Mouse (Mus musculus): Measurements from ENCODE around the gene Xpr1.
A peak's percentile ranks its signal among the peaks of the same experiment; 100 is the strongest.

Gene Xpr1

GRCm38 (mm10) chr1:155416701-155417677, at the start of gene Xpr1:
Gene Xpr1, minus strand, starts transcription at chr1:155417415.
- DNase-seq, result peak; percentile 97

- DNase-seq, result no peak
Observed at GRCm38 (mm10) chr1:155463442-155463841, 46.2 kb upstream of the Xpr1 start.

DNA sequence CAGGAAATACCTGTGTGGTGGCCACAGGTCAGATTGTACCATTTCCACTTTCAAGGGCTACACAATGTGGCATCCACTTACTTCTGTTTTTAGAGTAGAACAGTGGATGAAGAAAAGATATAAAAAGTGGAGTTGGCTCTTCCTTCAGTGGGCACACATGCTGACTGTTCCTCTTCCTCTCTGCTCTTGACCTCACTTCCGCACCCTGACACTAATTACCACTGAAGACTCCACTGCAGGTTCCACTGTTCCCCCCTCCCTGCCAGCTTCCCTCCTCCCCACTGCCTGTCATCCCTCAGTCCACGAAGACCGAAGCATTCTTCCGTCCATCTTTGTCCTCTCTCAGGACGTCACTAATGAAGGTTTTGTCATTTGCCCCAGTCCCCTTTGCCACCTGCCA, 45.4 kb upstream of the Xpr1 start:
- no peak for DNase-seq

DNA sequence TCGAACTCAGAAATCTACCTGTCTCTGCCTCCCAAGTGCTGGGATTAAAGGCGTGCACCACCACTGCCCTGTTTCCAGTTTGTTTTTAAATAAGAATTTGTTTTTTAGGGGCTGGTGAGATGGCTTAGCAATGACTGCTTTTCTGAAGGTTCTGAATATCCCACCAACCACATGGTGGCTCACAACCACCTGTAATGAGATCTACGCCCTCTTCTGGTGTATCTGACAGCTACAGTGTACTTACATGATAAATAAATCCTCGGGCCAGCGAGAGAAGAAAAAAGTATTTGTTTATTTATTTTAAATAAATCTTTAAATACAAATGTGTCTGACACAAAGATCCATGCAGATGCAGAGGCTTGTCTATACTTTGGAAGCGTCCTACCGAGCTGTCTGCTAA, 40.3 kb upstream of the Xpr1 start:
- DNase-seq, result no peak

DNA sequence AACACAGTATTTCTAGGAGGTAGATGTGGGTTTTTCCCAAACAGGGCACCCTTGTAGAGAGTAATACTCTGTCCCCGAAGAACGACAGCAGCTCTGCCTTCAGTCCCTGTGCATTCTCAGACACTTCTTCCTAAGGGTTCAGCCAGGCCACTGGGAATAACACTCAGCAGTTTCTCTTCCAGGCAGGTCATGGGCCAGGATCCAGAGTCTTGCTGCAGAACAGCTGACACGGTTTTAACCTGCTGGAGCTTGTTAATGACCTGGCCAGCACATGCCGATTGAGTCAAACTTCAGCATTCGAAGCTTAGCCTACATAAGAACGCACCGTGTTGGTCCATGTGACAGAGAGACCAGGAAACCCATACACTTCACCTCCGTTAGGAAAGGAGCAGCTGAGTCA, 36.0 kb upstream of the Xpr1 start:
- peak; percentile 30 for DNase-seq

DNA sequence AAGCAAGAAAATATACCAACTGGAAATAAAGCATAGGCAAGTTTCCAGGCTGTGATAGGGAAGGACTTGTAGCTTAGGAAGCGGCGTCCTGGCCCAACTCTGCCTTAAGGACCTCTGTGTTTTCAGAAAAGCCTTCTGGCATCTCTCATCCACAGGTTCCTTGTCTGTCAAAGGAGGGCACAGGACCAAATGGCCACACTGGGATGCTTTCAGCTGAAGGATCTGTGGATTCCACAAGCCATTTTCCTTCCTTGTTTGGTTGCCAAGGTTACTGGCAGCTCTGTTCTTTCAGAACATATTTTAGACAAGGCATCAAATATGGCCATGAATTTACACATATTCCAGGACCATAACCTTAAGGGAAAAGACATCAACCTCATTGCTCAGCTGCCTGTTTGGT, 31.7 kb upstream of the Xpr1 start:
- DNase-seq, result peak; percentile 28

GRCm38 (mm10) chr1:155447277-155447676, 30.1 kb upstream of the Xpr1 start:
- no peak for DNase-seq

DNA sequence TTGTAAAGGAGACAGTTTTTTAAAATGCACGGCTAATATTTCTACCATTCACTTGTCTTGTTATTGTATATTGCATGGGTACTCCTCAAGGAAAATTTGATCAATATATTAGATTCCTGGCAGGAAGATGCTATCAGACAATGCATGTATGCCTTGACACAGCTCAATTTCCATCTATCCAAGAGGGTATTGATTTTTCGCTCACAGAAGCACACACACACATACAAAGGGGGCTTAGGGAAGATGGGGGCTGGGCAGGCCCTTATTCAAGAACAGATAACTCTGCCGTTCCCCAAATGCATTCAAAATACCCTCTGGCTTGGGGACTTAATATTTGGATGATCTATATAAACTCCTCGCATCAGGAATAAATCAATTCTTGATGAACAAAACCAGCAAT, 25.9 kb upstream of the Xpr1 start:
- no peak for DNase-seq

DNA sequence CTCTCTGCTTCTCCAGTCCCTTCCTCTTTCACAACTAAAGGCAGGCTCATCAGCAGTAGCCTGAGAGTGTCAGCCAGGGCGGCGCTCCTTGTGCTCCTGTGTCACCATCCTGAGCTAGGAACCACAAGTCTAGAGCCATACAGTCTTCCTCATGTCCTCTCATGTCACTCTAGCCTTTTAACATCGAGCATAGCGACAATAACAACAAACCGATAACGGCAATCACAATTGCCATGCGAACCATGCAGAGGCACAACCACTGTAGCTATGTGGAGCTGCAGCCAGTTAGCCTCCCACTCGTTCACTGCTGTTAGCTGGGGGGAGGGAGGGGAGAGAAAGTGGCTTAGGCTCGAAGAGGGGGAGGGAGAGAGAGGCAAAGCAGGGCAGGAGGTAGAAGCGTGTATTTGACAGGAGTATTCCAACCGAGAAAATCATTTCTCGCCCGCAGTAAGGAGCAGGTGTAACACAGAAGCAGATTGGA, 25.3 kb upstream of the Xpr1 start:
- no peak for DNase-seq

- no peak for DNase-seq
Observed at GRCm38 (mm10) chr1:155439551-155439950, 22.3 kb upstream of the Xpr1 start.

DNA sequence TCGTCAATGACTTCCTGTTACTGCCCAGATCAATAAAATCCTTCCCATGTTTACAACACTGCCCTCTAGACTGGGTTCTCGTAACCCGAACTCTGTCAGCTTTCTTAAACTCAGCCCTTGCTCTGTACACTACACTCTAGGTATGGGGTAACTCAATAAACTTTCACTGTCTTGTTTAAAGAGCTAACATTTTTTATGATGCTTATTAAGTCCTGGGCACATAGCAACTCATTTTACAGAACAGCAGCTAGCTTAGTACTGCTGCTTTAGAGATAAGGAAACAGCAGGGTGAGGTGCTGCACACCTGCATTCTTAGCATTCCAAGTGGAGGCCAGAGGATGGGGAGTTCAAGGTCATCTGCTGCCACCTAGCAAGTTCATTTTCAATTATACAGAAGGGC, 21.3 kb upstream of the Xpr1 start:
- no peak for DNase-seq

GRCm38 (mm10) chr1:155429304-155429703, 12.1 kb upstream of the Xpr1 start:
- no peak for DNase-seq

GRCm38 (mm10) chr1:155427126-155427865, 10.1 kb upstream of the Xpr1 start:
- no peak for DNase-seq

DNA sequence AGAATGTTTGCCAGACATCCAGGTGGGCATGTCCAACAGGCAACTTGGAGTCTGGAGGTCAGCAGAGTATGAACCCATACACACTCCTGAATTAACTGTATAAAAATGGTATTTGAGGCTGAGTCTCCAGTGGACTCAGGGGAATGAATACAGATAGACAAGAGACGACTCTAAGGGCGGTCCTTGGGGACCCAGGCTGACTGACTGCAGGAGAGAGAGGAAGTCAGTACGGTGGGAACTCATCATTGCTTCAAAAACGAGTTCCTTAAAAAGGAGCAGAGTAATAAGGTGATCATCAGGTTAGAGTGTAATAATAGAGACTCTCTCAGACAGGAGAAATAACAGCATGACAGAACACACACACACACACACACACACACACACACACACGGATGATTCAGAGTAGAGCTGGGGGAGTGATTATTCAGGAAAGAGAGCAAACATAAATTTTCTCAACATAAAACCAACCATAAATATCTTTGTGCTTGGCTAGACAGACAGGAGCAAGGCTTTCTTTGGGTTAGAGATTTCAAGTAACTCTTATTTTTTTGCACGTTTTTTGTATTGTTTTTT, 8.6 kb upstream of the Xpr1 start:
- no peak for DNase-seq

DNA sequence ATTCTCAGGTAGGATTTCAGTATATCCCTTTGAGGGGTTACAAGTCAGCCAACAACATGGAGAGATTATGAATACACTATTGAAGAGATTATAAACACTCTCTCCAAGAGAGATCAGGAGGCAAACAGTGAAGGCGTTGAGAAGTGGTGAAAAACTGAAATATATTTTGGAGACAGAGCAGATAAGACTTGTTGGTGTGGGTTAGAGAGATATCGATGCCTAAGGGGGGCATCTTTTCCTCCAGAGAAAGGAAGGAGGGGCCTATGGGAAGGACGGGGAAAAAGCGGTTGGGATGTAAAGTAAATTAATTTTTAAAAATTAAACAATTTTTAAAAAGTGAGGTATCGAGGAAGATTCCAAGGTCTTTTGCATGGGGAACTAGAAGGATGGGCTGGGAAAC, 8.1 kb upstream of the Xpr1 start:
- no peak for DNase-seq

GRCm38 (mm10) chr1:155423801-155424200, 6.6 kb upstream of the Xpr1 start:
- DNase-seq, result no peak

DNA sequence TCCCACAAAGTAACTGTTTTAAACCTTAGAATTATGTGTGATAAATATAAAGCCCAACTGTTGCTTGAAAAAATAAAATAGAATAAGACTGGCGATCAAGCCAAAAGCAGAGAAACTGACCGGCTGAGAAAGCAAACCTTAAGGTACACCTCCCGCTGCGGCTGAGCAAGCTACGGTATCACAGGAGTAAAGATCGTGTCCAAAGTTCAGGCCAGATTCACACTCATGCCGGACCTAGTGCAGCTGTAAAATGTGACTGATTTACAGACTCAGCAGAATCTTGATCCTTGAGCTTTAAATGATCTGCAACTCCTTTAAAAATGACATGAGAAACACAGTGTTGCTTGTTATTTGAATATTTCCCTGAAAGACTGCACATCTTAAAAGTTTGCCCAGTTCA, 4.8 kb upstream of the Xpr1 start:
- DNase-seq, result no peak

DNA sequence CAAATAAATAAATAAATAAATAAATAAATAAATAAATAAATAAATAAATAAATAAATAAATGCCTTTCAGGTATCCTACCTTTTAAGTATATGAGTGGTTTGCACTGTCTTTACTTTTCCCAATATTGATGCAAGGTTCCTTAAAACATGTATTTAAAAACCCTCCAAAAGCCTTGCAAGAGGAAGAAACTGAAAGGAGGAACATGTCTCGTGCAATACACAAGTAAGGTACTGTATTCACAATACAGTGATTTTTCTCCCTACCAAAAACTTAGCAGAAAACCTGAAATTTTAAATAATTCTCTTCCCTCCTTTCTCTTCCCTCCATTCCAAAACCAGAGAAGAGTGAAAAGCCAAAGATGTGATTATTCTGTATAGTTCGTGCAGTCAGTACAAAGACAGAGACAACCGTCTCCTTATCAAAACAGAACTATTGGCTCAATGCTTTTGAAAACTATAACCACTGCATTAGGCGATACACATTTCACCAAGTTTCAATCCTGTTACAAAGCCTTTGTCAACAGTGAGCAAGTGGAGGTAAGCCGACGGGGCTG, 991 bp downstream of the Xpr1 start:
- no peak for DNase-seq

DNA sequence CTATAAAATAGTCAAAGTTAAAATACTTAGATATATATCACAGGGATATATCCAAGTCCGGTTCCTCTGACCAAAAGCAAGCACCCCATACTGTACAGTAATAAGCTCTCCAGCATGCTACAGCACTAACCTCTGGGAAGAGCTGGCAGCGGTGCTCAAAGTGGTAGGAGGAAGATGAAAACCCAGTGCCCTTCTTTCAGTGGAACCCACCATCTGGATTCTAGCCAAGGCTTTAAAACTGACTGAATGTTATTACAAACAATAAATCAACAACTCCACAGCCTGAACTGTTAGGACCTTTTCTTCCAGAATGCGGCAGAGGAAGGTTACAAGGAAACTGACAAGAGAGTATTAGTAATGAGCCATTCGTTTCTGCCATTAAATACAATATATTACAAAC, 1.8 kb downstream of the Xpr1 start:
- no peak for DNase-seq

DNA sequence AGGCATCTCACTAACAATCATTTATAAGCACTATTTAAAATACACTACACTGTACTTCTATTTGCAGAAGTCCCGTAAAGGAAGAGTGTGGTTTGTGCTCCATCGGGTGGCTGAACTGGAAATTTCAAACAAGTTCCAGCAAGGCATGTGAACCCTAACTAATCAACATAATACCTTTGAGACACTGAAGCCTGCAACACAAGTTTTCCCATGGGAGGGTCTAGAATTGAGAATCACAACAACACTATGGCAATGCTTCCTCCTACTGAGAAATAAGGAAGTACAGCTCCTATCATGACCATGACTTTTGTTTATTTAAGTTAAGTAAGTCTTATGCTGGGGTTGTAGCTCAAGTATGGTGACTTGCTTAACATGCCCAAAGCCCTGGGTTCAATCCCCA, 4.5 kb downstream of the Xpr1 start:
- DNase-seq, result no peak

DNA sequence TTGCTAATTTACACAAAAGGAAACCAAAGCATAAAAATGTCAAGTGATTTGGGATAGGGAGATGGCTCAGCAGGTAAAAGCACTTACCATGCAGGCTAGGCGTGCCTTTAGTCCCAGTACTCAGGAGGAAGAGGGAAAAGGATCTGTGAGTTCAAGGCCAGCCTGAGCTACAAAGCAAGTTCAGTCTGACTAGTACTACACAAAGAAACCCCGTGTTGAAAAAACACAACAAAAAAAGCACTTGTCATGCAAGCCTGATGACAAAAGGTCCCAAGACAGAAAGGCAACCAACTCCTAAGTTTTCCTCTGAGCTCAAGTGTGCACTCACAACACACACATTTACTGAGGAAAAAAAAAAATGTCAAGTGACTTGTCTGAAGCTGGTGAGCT, 8.6 kb downstream of the Xpr1 start:
- DNase-seq, result no peak

DNA sequence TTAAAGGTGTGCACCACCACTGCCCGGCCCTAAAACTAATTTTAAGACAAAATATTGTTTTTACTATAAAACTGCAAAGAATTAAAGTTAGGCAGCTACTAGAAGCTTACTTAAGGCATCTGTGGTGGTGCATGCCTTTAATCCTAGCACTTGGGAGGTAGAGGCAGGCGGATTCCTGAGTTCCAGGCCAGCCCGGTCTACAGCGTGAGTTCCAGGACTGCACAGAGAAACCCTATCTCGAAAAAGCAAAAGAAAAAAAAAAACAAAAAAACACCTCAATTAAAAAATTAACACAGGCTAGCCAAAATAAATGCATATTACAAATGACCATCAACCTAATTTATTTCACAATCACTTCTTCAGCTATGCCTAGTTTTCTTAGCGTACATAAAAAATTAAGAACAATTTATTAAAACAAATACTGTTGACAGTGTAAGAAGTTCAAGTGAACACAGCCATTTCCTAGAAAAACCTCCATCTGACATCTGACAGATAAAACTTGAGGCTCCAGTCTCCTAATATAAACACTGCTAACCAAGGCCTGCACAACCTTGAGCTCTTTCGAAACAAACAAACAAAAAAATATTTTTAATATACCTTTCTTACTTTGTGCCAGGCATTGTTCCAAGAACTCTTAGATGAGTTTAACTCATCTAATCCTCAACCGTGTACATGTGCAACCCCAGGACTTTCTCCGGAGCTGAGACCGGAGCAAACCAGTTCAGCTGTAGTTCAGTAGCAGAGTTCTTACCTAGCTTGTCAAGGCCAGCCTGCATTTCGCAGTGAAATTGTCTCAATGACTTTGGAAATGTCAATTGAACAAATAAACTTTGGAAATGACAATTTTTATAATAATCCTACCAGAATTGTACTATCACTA, 9.3 kb downstream of the Xpr1 start:
- DNase-seq, result no peak
